Mouse (Mus musculus) embryonic fibroblast, embryonic 13.5 days (primary cell): ENCODE data around the gene Sub1.

Experiments used
- CTCF ChIP-seq: IDR thresholded peaks from 2 replicates; pipeline ENCODE4 v1.5.1; 2011; ENCODE audit warnings: mild to moderate bottlenecking, control low read depth, low read length, moderate library complexity, borderline replicate concordance; ENCODE audit not compliant: insufficient read depth
- POLR2A ChIP-seq: IDR thresholded peaks from 2 replicates; pipeline ENCODE4 v1.6.1; 2011; ENCODE audit warnings: low read depth, mild to moderate bottlenecking, control low read depth, low read length, moderate library complexity

DNA sequence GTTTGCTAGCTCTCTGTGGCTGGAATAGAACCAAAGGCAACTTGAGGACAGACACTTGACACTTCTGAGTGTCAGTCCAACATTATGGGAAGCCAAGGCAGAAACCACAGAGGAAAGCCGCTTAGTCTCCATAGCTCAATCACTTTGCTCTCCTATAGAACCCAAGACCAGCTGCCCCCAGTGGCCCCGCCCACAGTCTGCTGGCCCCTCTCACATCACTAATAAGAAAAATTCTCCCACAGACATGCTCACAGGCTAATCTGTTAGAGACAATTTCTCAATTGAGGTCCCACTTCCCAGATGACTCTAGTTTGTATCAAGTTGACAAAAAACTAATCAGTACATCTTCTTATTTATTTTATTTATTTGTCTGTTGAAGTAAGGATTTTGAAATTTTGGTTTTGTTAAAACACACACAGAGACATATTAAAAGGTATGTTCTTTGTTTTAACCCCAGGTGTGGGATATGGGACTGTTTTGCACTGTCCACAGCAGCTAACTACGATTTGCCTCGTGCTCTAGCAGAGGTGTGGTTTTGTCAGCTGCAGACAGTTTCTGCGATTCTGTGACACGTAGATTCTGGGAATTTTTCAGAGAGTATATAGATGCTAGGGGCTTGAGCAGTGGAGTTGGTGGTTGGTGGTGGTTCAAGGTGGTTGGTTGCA, 16.9 kb upstream of the Sub1 start:
- TF ChIP-seq POLR2A (no peak), CTCF (no peak)
